Mouse (Mus musculus): ENCODE data around the gene Ankrd13d. TPM values are rescaled to one million over a fixed set of nuclear protein-coding genes. Genes with fewer than 3 reads are reported as not detected.

Gene Ankrd13d
- polyA plus RNA-seq, 1 experiment = 1.7 TPM

DNA sequence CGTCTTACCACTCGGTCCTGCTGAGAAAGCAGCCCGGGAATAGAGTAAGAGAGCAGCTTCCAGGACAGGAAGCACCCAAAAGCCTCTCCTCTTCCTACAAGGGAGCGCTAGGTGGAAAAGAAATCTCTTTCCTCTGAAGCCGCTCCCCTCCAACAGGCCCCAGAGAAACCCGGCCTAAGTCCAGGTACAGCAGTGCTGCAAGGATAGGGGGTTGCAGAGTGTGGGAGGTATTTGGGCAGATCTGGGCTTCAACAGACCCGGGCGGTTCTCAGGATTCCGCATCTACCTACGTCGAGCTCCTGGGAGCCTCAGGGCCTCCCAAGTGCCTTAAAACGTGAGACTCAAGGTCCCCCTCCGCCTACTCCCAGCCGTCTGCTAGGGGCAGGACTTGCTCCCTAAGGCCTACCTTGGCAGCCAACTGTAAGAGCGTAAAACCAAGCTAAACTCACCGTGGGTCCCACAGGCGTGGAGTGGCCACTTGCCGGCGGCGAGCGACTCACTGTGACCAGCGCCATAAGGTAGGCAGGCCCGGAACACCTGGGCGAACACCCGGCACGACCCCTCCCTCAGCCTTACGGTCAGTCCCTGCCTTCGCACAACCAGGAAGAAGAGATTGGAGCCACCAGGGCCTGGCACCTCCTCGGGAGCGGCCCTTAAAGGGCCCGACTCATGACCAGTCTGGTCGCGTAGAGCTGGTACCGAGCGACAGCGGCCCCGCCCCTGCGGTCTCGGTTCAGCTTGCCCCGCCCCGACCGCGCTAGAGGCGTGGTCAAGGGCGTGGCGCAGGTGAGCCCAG lies 14.2 kb downstream of the Ankrd13d start, which contains the start of gene Ssh3:
Gene Ssh3 (minus strand): TSS at position 615 of the 796 bp plus-strand sequence.
- Histone ChIP-seq H3K4me3 (no peak within 1 kb of the TSS), H3K27me3 (ENCODE audit: control insufficient read depth, insufficient read depth, insufficient read length) (no peaks in the 10 kb centered on the region), H3ac (ENCODE audit: control insufficient read depth, insufficient read length) (no peak within 1 kb of the TSS), H3K36me3 (ENCODE audit: control insufficient read depth, insufficient read depth) (no peaks in the 10 kb centered on the region), H3K4me2 (ENCODE audit: low read depth) (no peak within 1 kb of the TSS), H3K79me2 (ENCODE audit: control insufficient read depth, insufficient read depth) (no peaks in the 10 kb centered on the region)
- TF ChIP-seq POLR2AphosphoS2 (IDR thresholded peaks at IDR 0.05; ENCODE audit: insufficient read length, low read depth) (no peak), SRF (IDR thresholded peaks at IDR 0.05; ENCODE audit: control insufficient read depth, insufficient read length, low read depth) (no peak), CEBPB (IDR thresholded peaks at IDR 0.05; ENCODE audit: insufficient read depth, poor library complexity, severe bottlenecking) (no peak), POLR2A (IDR thresholded peaks at IDR 0.05; ENCODE audit: insufficient read length, low read depth) (no peak), REST (IDR thresholded peaks at IDR 0.05; ENCODE audit: insufficient read depth, insufficient read length) (no peak), MAX (IDR thresholded peaks at IDR 0.05; ENCODE audit: low read depth) (no peak), USF1 (IDR thresholded peaks at IDR 0.05; ENCODE audit: low read depth) (no peak), MYOG (IDR thresholded peaks at IDR 0.05; ENCODE audit: control insufficient read depth in 1 of 3, insufficient read depth in 1 of 3, insufficient read length in 2 of 3, low read depth in 2 of 3) (no peak), MYOD1 (IDR thresholded peaks at IDR 0.05; ENCODE audit: control insufficient read depth in 1 of 3, insufficient read length in 2 of 3, low read depth in 2 of 3) (no peak), TCF12 (IDR thresholded peaks at IDR 0.05; ENCODE audit: insufficient read depth, poor library complexity, severe bottlenecking) (no peak), E2F4 (IDR thresholded peaks at IDR 0.05; ENCODE audit: insufficient read depth) (no peak), TCF3 (IDR thresholded peaks at IDR 0.05; ENCODE audit: insufficient read length, low read depth) (no peak)

DNA sequence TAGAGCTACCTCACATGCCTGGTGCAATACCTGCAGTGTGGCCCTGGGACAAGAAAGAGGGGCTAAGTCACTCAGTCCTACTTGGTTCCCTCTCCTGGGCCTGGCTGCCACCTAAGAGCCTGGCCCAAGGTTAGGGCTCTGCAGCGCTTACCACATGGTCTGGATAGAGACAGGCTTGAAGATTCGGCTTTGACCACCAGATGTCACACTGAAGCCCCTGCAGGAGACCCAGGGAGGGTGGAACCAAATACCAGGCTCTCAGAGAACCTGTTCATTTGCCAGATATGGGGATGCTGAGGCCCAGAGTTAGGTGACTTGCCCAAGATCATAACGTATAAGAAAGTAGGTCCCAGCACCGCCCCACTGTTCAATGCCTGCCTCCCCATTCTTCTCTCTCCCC lies 17.0 kb downstream of the Ankrd13d start:
- H3ac ChIP-seq (ENCODE audit: control insufficient read depth, insufficient read length) = no peak overlapping the region
- no peaks in the 10 kb centered on the region for H3K27me3 ChIP-seq (ENCODE audit: control insufficient read depth, insufficient read depth, insufficient read length)
- no peaks in the 10 kb centered on the region for H3K79me2 ChIP-seq (ENCODE audit: control insufficient read depth, insufficient read depth)
- H3K36me3 ChIP-seq (ENCODE audit: control insufficient read depth, insufficient read depth) = no peaks in the 10 kb centered on the region
- H3K4me2 ChIP-seq (ENCODE audit: low read depth) = no peak overlapping the region
- no peak for TF ChIP-seq POLR2AphosphoS2 (IDR thresholded peaks at IDR 0.05; ENCODE audit: insufficient read length, low read depth)
- TF ChIP-seq MYOD1 (IDR thresholded peaks at IDR 0.05; ENCODE audit: control insufficient read depth in 1 of 3, insufficient read length in 2 of 3, low read depth in 2 of 3) = no peak
- no peak for TF ChIP-seq POLR2A (IDR thresholded peaks at IDR 0.05; ENCODE audit: insufficient read length, low read depth)
- TF ChIP-seq MAX (IDR thresholded peaks at IDR 0.05; ENCODE audit: low read depth) = no peak
- TF ChIP-seq TCF12 (IDR thresholded peaks at IDR 0.05; ENCODE audit: insufficient read depth, poor library complexity, severe bottlenecking) = no peak
- TF ChIP-seq MYOG (IDR thresholded peaks at IDR 0.05; ENCODE audit: control insufficient read depth in 1 of 3, insufficient read depth in 1 of 3, insufficient read length in 2 of 3, low read depth in 2 of 3) = no peak
- no peak for TF ChIP-seq TCF3 (IDR thresholded peaks at IDR 0.05; ENCODE audit: insufficient read length, low read depth)
- no peak for TF ChIP-seq REST (IDR thresholded peaks at IDR 0.05; ENCODE audit: insufficient read depth, insufficient read length)
- no peak for TF ChIP-seq E2F4 (IDR thresholded peaks at IDR 0.05; ENCODE audit: insufficient read depth)
- no peak for TF ChIP-seq SRF (IDR thresholded peaks at IDR 0.05; ENCODE audit: control insufficient read depth, insufficient read length, low read depth)
- TF ChIP-seq CEBPB (IDR thresholded peaks at IDR 0.05; ENCODE audit: insufficient read depth, poor library complexity, severe bottlenecking) = no peak
- no peak for TF ChIP-seq USF1 (IDR thresholded peaks at IDR 0.05; ENCODE audit: low read depth)
- H3K4me3 ChIP-seq = no peak overlapping the region

DNA sequence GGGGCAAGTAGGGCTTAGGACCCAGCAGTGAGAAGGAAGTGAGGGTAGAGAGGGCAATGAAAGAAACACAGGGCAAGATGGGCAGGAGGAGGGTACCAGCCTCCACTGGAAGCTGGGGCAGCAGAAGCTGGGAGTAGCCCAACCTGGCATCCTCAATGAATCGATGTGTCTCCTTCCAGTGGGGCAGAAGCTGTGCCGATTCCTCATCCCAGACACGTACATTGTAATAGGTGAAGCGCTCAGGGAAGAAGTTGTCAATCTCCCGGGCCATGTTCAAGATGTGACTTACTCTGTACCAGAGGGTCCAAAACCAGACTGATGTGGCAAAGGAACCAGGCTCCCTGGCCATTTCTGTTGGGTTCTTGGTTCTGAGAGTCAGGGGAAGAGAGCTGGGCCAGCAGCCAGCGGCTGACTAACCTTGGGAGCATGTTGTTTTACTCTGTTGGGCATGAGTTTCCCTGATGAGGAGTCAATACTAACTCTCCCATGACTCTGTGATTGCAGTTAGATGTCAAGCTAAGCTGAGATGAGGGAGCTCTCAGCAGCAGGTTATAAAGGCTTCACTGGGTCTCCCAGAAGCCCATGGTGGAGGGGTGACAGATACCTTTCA lies 18.7 kb downstream of the Ankrd13d start:
- H3K4me3 ChIP-seq = no peak overlapping the region

DNA sequence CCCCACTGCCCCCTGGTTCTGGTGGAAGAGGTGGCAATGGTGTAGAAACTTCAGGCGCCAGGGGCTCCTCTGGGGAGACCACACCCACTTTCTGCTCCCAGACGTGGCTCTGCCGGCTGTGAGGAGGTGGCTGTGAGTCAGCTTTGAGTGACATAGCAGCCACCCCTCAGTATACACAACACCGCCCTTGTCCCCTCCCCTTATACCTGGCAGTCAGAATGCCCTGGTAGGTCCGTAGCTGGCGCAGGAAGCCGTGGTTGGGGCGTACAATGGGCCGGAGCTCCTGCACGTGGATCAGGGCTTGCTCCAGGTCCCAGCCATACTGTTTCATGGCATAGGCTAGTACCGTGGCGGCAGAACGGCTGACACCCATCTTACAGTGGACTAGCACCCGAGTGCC lies 19.2 kb downstream of the Ankrd13d start:
- no peak for TF ChIP-seq TCF12 (IDR thresholded peaks at IDR 0.05; ENCODE audit: insufficient read depth, poor library complexity, severe bottlenecking)
- TF ChIP-seq SRF (IDR thresholded peaks at IDR 0.05; ENCODE audit: control insufficient read depth, insufficient read length, low read depth) = no peak
- no peak for TF ChIP-seq POLR2AphosphoS2 (IDR thresholded peaks at IDR 0.05; ENCODE audit: insufficient read length, low read depth)
- TF ChIP-seq E2F4 (IDR thresholded peaks at IDR 0.05; ENCODE audit: insufficient read depth) = no peak
- no peak for TF ChIP-seq POLR2A (IDR thresholded peaks at IDR 0.05; ENCODE audit: insufficient read length, low read depth)
- TF ChIP-seq MYOD1 (IDR thresholded peaks at IDR 0.05; ENCODE audit: control insufficient read depth in 1 of 3, insufficient read length in 2 of 3, low read depth in 2 of 3) = no peak
- no peak for TF ChIP-seq CEBPB (IDR thresholded peaks at IDR 0.05; ENCODE audit: insufficient read depth, poor library complexity, severe bottlenecking)
- TF ChIP-seq MAX (IDR thresholded peaks at IDR 0.05; ENCODE audit: low read depth) = no peak
- TF ChIP-seq REST (IDR thresholded peaks at IDR 0.05; ENCODE audit: insufficient read depth, insufficient read length) = no peak
- TF ChIP-seq USF1 (IDR thresholded peaks at IDR 0.05; ENCODE audit: low read depth) = no peak
- no peak for TF ChIP-seq MYOG (IDR thresholded peaks at IDR 0.05; ENCODE audit: control insufficient read depth in 1 of 3, insufficient read depth in 1 of 3, insufficient read length in 2 of 3, low read depth in 2 of 3)
- TF ChIP-seq TCF3 (IDR thresholded peaks at IDR 0.05; ENCODE audit: insufficient read length, low read depth) = no peak
- Histone ChIP-seq H3K79me2 (ENCODE audit: control insufficient read depth, insufficient read depth) (no peaks in the 10 kb centered on the region), H3K4me2 (ENCODE audit: low read depth) (no peak overlapping the region), H3K36me3 (ENCODE audit: control insufficient read depth, insufficient read depth) (no peaks in the 10 kb centered on the region), H3ac (ENCODE audit: control insufficient read depth, insufficient read length) (no peak overlapping the region), H3K4me3 (no peak overlapping the region), H3K27me3 (ENCODE audit: control insufficient read depth, insufficient read depth, insufficient read length) (no peaks in the 10 kb centered on the region)

More for the DNA sequence above, 18.7 kb downstream of the Ankrd13d start:
- Histone ChIP-seq H3K36me3 (ENCODE audit: control insufficient read depth, insufficient read depth) (no peaks in the 10 kb centered on the region), H3K27me3 (ENCODE audit: control insufficient read depth, insufficient read depth, insufficient read length) (no peaks in the 10 kb centered on the region), H3K4me2 (ENCODE audit: low read depth) (no peak overlapping the region), H3K79me2 (ENCODE audit: control insufficient read depth, insufficient read depth) (no peaks in the 10 kb centered on the region), H3ac (ENCODE audit: control insufficient read depth, insufficient read length) (no peak overlapping the region)
- TF ChIP-seq TCF3 (IDR thresholded peaks at IDR 0.05; ENCODE audit: insufficient read length, low read depth) = no peak
- no peak for TF ChIP-seq REST (IDR thresholded peaks at IDR 0.05; ENCODE audit: insufficient read depth, insufficient read length)
- TF ChIP-seq MAX (IDR thresholded peaks at IDR 0.05; ENCODE audit: low read depth) = no peak
- no peak for TF ChIP-seq TCF12 (IDR thresholded peaks at IDR 0.05; ENCODE audit: insufficient read depth, poor library complexity, severe bottlenecking)
- TF ChIP-seq MYOD1 (IDR thresholded peaks at IDR 0.05; ENCODE audit: control insufficient read depth in 1 of 3, insufficient read length in 2 of 3, low read depth in 2 of 3) = no peak

All from myocyte (in vitro differentiated cells).